Mouse (Mus musculus): ENCODE data around the gene Frmpd3.

GRCm38 (mm10) chrX:140428252-140428651 lies 86.2 kb downstream of the Frmpd3 start:
- 0 out of 2 replicates have a peak, but pooled peaks have one; percentile 8 for TF ChIP-seq CTCF (IDR thresholded peaks at IDR 0.05; ENCODE audit: insufficient read depth, low read length)
- TF ChIP-seq POLR2A (IDR thresholded peaks at IDR 0.05; ENCODE audit: borderline replicate concordance, extremely low read depth, low read depth, low read length), result no peak
